Mouse (Mus musculus) heart, embryonic 14.5 days (tissue): ENCODE measurements at regions not wholly inside any gene's neighbourhood (a gene's known extent, or its start where the extent isn't known, plus 50 kb on each side); places are given as distances from the start of the nearest gene placed in this dataset.
A peak's percentile ranks its signal among the peaks of the same experiment; 100 is the strongest.

Experiments
- ATAC-seq: fragments of 200-750 bp; cut with Nextera tagmentation; 2 replicates; pipeline ENCODE4 v1.8.0; 2017; ENCODE audit warnings: low read depth, moderate TSS enrichment; ENCODE audit not compliant: insufficient number of reproducible peaks, insufficient read depth, low FRiP score
- H3K27ac ChIP-seq, 2 experiments: fragments of 200-500 bp in 1 of 2; fragments of 300-500 bp in 1 of 2; sonication (generic) in 1 of 2; replicated peaks in 1 of 2; 2 replicates each; pipeline ENCODE4 v1.5.1; 2012 to 2014; ENCODE audit warnings: low read depth in 2 of 2, low read length in 2 of 2, control low read depth in 1 of 2, mild to moderate bottlenecking in 1 of 2, mixed read lengths in 1 of 2; ENCODE audit not compliant: control insufficient read depth in 1 of 2, insufficient read depth in 1 of 2
- H3K27me3 ChIP-seq: fragments of 300-500 bp; sonication (generic); 2 replicates; pipeline ENCODE4 v1.6.1; 2014; ENCODE audit warnings: mild to moderate bottlenecking, low read length, control low read depth; ENCODE audit not compliant: control insufficient read depth, insufficient read depth
- H3K36me3 ChIP-seq: fragments of 300-500 bp; sonication (generic); 2 replicates; pipeline ENCODE4 v1.6.1; 2014; ENCODE audit warnings: mild to moderate bottlenecking, control low read depth, low read length, mixed read lengths; ENCODE audit not compliant: control insufficient read depth, insufficient read depth
- H3K4me1 ChIP-seq, 2 experiments: fragments of 200-500 bp in 1 of 2; fragments of 300-500 bp in 1 of 2; sonication (generic) in 1 of 2; 2 replicates each; pipeline ENCODE4 v1.6.1; 2012 to 2014; ENCODE audit warnings: low read length in 2 of 2, control low read depth in 1 of 2, mixed read lengths in 1 of 2; ENCODE audit not compliant: control insufficient read depth in 2 of 2, insufficient read depth in 2 of 2
- H3K4me2 ChIP-seq: fragments of 300-500 bp; sonication (generic); 2 replicates; pipeline ENCODE4 v1.6.1; 2014; ENCODE audit warnings: mild to moderate bottlenecking, low read length
- H3K4me3 ChIP-seq, 2 experiments: fragments of 200-500 bp in 1 of 2; fragments of 300-500 bp in 1 of 2; sonication (generic) in 1 of 2; 2 replicates each; pipeline ENCODE4 v1.5.1; 2012 to 2014; ENCODE audit warnings: low read length in 2 of 2, mild to moderate bottlenecking in 2 of 2, control low read depth in 1 of 2, low read depth in 1 of 2, moderate library complexity in 1 of 2; ENCODE audit not compliant: control insufficient read depth in 1 of 2, insufficient read depth in 1 of 2
- H3K9ac ChIP-seq: fragments of 300-500 bp; sonication (generic); 2 replicates; pipeline ENCODE4 v1.6.1; 2014; ENCODE audit warnings: mild to moderate bottlenecking, low read length
- H3K9me3 ChIP-seq: fragments of 300-500 bp; sonication (generic); 2 replicates; pipeline ENCODE4 v1.6.1; 2016; ENCODE audit warnings: low read length, control low read depth; ENCODE audit not compliant: control insufficient read depth
- WGBS: fragments of 180-500 bp; shearing (Covaris S2); extraction: QIAGEN DNeasy Blood & Tissue Kit; methylation state at CpG from one replicate; pipeline ENCODE4 v1.1.7; 2014; 5-methylcytosine and 5-hydroxymethylcytosine counted together

GRCm38 (mm10) chr14:68240146-68240545, 1054.0 kb downstream of the Synb start:
- no peak overlapping the region for H3K9ac ChIP-seq
- no peak overlapping the region for H3K27ac ChIP-seq
- no peak for ATAC-seq
- no peak overlapping the region for H3K4me2 ChIP-seq
- no peaks in the 10 kb centered on the region for H3K4me1 ChIP-seq
- H3K27me3 ChIP-seq, result no peaks in the 10 kb centered on the region
- no peaks in the 10 kb centered on the region for H3K36me3 ChIP-seq
- 78% methylated on average over 7 of the region's 7 CpGs for WGBS
- H3K4me3 ChIP-seq, result no peak overlapping the region
- no peaks in the 10 kb centered on the region for H3K9me3 ChIP-seq

- H3K36me3 ChIP-seq, result no peaks in the 10 kb centered on the region
- no peak overlapping the region for H3K9ac ChIP-seq
- H3K4me1 ChIP-seq, result peaks cover under 1 to 2% of the 10 kb centered on the region in 2 experiments
- no peak for ATAC-seq
- H3K4me2 ChIP-seq, result no peak overlapping the region
- 81% methylated on average over 3 of the region's 3 CpGs for WGBS
- H3K27ac ChIP-seq, result no peak overlapping the region
- no peaks in the 10 kb centered on the region for H3K27me3 ChIP-seq
- H3K9me3 ChIP-seq, result no peaks in the 10 kb centered on the region
- H3K4me3 ChIP-seq, result no peak overlapping the region
Observed at GRCm38 (mm10) chr14:68224152-68224551, 1069.9 kb downstream of the Synb start.

DNA sequence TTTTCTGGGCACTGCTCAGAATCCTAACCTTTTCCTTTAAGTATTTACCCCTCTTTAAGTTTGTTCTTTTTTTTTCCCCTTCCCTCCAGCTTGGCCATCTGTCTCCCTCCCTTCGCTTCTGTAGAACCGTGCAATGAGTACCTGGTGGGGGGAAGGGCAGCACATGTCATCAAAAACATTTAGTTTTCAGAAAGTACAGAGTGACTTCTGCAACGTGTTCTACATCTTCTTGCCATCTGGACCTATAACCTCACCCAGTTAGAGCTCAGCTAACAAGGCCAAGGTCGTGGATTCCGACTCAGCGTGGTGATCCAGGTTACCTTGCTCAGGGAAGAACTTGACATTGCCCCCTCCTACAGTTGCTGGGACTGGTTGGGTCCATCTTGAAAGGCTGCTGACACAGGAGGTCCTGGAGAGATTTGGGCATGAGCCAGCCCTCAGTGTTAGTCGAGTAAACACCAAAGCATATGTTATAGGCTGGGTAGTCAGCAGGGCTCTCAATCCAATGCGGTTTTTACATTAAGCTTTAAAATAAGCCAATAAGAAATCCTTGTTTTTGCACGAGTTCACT, 1075.0 kb downstream of the Synb start:
- ATAC-seq, result no peak
- H3K4me2 ChIP-seq, result no peak overlapping the region
- peaks cover 7 to 16% of the 10 kb centered on the region in 2 experiments for H3K4me1 ChIP-seq
- no peaks in the 10 kb centered on the region for H3K27me3 ChIP-seq
- no peak overlapping the region; a peak in 1 of 4 replicates for H3K27ac ChIP-seq
- no peak overlapping the region for H3K4me3 ChIP-seq
- no peak overlapping the region for H3K9ac ChIP-seq
- no peaks in the 10 kb centered on the region for H3K36me3 ChIP-seq
- H3K9me3 ChIP-seq, result no peaks in the 10 kb centered on the region
- WGBS, result 70% methylated on average over 9 of the region's 9 CpGs

DNA sequence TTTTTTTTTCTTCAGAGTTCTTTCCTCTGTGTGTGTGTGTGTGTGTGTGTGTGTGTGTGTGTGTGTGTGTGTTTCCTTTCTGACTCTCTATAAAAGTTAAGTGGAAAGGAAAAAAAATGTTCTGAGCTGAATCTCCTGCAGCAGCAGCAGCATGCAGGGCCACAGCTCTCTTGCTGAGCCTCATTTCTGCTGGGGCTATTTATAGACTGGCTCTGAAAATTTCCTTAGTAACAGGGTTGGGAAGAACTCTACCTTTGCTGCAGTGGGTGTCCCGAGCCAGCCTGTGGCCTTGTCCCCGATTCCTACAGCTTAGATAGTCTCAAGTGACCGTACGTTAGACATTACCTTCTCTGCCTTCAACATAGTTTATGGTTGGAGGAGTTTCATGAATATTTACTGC, 1075.6 kb downstream of the Synb start:
- Histone ChIP-seq H3K9ac (no peak overlapping the region), H3K4me2 (peak overlapping the region; percentile 14; the same call in 1 of the 2 replicates), H3K4me3 (no peak overlapping the region), H3K4me1 (peaks cover 7 to 16% of the 10 kb centered on the region in 2 experiments), H3K36me3 (no peaks in the 10 kb centered on the region), H3K9me3 (no peaks in the 10 kb centered on the region), H3K27ac (peak overlapping the region in 1 of 2 experiments; percentile 45; a peak in 2 of 4 replicates), H3K27me3 (no peaks in the 10 kb centered on the region)
- 37% methylated on average over 4 of the region's 4 CpGs for WGBS
- ATAC-seq, result no peak

DNA sequence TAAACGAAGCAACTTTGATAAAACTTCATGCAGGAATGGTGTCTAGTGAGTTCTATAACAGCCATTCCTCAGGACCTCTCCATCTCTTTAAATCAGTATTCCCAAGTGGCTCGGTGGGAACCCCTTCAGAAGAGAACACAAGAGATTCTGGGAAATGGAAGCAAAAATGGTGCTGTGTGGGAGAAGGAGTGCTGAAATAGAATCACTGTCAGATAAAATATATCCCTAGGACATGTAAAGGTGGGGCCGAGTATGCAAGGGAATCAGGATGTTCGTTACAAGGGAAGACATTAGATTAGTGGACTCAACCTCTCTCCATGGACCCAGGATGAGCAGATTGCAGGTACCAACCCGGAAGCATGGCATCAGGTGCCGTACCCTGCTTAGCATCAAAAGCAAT, 1076.1 kb downstream of the Synb start:
- ATAC-seq, result no peak

DNA sequence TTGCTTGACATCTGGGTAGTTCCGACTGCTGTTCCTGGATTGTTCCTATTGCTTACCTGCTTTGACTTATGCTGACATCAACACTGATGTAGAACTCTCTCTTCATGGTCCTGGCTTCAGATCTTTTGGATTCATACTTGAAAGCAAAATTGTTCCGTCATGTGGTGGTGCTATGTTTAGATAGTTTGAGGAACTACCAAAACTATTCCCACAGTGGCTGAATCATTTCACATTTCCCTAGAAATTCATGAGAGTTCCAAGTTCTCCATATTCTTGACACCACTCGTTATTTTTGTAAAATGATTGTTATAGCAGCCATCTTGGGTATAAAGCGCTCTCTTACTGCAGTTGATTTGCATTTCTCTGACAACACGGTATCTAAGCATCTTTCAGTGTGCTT, 1080.2 kb downstream of the Synb start:
- 80% methylated on average over 5 of the region's 5 CpGs for WGBS
- no peak overlapping the region for H3K9ac ChIP-seq
- peaks cover 4 to 11% of the 10 kb centered on the region in 2 experiments for H3K4me1 ChIP-seq
- ATAC-seq, result no peak
- H3K36me3 ChIP-seq, result no peaks in the 10 kb centered on the region
- H3K27me3 ChIP-seq, result no peaks in the 10 kb centered on the region
- no peak overlapping the region for H3K4me2 ChIP-seq
- no peak overlapping the region for H3K4me3 ChIP-seq
- no peaks in the 10 kb centered on the region for H3K9me3 ChIP-seq
- H3K27ac ChIP-seq, result no peak overlapping the region

More for the DNA sequence above, 1076.1 kb downstream of the Synb start:
- no peaks in the 10 kb centered on the region for H3K36me3 ChIP-seq
- H3K4me3 ChIP-seq, result no peak overlapping the region
- H3K9ac ChIP-seq, result no peak overlapping the region
- no peaks in the 10 kb centered on the region for H3K9me3 ChIP-seq
- 43% methylated on average over 6 of the region's 6 CpGs for WGBS
- H3K27me3 ChIP-seq, result no peaks in the 10 kb centered on the region
- no peak overlapping the region for H3K4me2 ChIP-seq
- H3K4me1 ChIP-seq, result peaks cover 7 to 16% of the 10 kb centered on the region in 2 experiments
- H3K27ac ChIP-seq, result peak overlapping the region in 1 of 2 experiments; percentile 45; a peak in 2 of 4 replicates

GRCm38 (mm10) chr14:68198802-68199201, 1095.3 kb downstream of the Synb start:
- WGBS, result 10% methylated on average over 8 of the region's 8 CpGs
- no peaks in the 10 kb centered on the region for H3K9me3 ChIP-seq
- H3K9ac ChIP-seq, result no peak overlapping the region
- no peak overlapping the region for H3K4me3 ChIP-seq
- H3K27ac ChIP-seq, result no peak overlapping the region
- ATAC-seq, result no peak
- H3K4me1 ChIP-seq, result peaks cover 2 to 6% of the 10 kb centered on the region in 2 experiments
- peaks cover 4% of the 10 kb centered on the region; the same call in 1 of the 2 replicates for H3K27me3 ChIP-seq
- peak overlapping the region; percentile 28 for H3K4me2 ChIP-seq
- no peaks in the 10 kb centered on the region for H3K36me3 ChIP-seq

- H3K27me3 ChIP-seq, result peaks cover 4% of the 10 kb centered on the region; the same call in 1 of the 2 replicates
- peak overlapping the region; percentile 29; the same call in 1 of the 2 replicates for H3K4me2 ChIP-seq
- no peaks in the 10 kb centered on the region for H3K36me3 ChIP-seq
- H3K27ac ChIP-seq, result no peak overlapping the region
- peaks cover 2 to 6% of the 10 kb centered on the region in 2 experiments for H3K4me1 ChIP-seq
- no peak for ATAC-seq
- H3K9me3 ChIP-seq, result no peaks in the 10 kb centered on the region
- WGBS, result 17% methylated on average over 13 of the region's 13 CpGs
- H3K9ac ChIP-seq, result no peak overlapping the region
- no peak overlapping the region for H3K4me3 ChIP-seq
Observed at GRCm38 (mm10) chr14:68197470-68197800, 1096.7 kb downstream of the Synb start.
